Mouse (Mus musculus) myocyte (in vitro differentiated cells): Measurements from ENCODE around the gene Rere.

Experiments
- CEBPB ChIP-seq: IDR thresholded peaks from 2 replicates; pipeline ENCODE4 v1.6.1; 2011; ENCODE audit warnings: mild to moderate bottlenecking, moderate library complexity; ENCODE audit not compliant: poor library complexity, insufficient read depth, severe bottlenecking
- E2F4 ChIP-seq: IDR thresholded peaks from one replicate; pipeline ENCODE4 v1.6.1; 2011; ENCODE audit warnings: mild to moderate bottlenecking, control low read depth, moderate library complexity; ENCODE audit not compliant: insufficient read depth
- MAX ChIP-seq: IDR thresholded peaks from one replicate; pipeline ENCODE4 v1.6.1; 2011; ENCODE audit warnings: low read depth, mild to moderate bottlenecking, control low read depth
- MYOD1 ChIP-seq, 3 experiments: IDR thresholded peaks; one replicate each; pipeline ENCODE4 v1.6.1; 2011; ENCODE audit warnings: control low read depth in 2 of 3, low read depth in 2 of 3, mild to moderate bottlenecking in 2 of 3, moderate library complexity in 1 of 3; ENCODE audit not compliant: insufficient read length in 2 of 3, control insufficient read depth in 1 of 3
- POLR2A ChIP-seq: IDR thresholded peaks from one replicate; pipeline ENCODE4 v1.6.1; 2011; ENCODE audit warnings: low read depth, mild to moderate bottlenecking, control low read depth, moderate library complexity; ENCODE audit not compliant: insufficient read length
- REST ChIP-seq: IDR thresholded peaks from one replicate; pipeline ENCODE4 v1.6.1; 2011; ENCODE audit warnings: mild to moderate bottlenecking, control low read depth, moderate library complexity; ENCODE audit not compliant: insufficient read depth, insufficient read length
- TCF12 ChIP-seq: IDR thresholded peaks from one replicate; pipeline ENCODE4 v1.6.1; 2011; ENCODE audit warnings: mild to moderate bottlenecking, control low read depth; ENCODE audit not compliant: poor library complexity, insufficient read depth, severe bottlenecking
- TCF3 ChIP-seq: IDR thresholded peaks from one replicate; pipeline ENCODE4 v1.6.1; 2011; ENCODE audit warnings: low read depth, control low read depth; ENCODE audit not compliant: insufficient read length

DNA sequence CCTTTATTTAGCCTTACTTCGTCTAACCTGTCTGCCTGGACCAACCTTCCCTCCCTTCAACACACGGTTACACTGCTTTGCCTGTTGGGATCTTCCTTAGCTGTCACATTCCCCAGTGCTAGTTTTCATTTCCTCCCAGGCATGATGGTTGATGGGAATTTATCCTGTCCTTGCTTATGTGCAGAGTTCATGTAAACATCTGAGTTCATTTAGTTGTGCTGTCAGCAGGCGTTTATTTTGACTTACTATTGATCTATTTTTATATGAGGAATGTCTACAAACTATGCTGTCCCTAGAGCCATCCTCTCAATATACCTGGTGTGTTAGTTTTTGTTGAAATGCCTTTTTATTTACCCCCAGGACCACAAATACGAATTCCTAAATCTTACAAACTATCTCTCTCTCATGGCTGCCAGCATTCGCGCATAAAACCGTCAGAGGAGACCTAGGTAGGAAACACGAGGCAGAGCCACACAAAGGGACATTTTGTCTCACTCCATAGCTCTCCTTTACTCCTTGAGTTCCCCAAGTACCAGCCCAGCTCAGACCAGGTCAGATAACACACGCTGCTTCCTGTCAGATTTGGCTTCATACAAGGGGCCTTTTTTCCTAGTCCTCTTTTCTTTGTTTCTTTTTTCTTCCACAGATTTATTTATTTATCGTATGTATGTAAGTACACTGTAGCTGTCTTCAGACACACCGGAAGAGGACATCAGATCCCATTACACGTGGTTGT is 173.3 kb downstream of the Rere start:
- TF ChIP-seq POLR2A: no peak
- no peak for TF ChIP-seq CEBPB
- no peak for TF ChIP-seq MAX
- no peak for TF ChIP-seq E2F4
- TF ChIP-seq REST: no peak
- no peak for TF ChIP-seq TCF3
- no peak for TF ChIP-seq TCF12
- TF ChIP-seq MYOD1 (IDR thresholded peaks at IDR 0.05; ENCODE audit: control insufficient read depth in 1 of 3, insufficient read length in 2 of 3, low read depth in 2 of 3): no peak
